Mouse (Mus musculus) forebrain, embryonic 14.5 days (tissue): ENCODE results near the gene Hoxd4. TPM values are rescaled to one million over a fixed set of nuclear protein-coding genes. Genes with fewer than 3 reads are reported as not detected.
A peak's percentile ranks its signal among the peaks of the same experiment; 100 is the strongest.

Experiments used
- ATAC-seq: fragments of 200-750 bp; cut with Nextera tagmentation; 2 replicates; pipeline ENCODE4 v1.8.0; 2017; ENCODE audit warnings: mild to moderate bottlenecking, moderate library complexity
- DNase-seq: peaks from one replicate; pipeline ENCODE4 v3.0.0-alpha.2; 2015; ENCODE audit warnings: low spot score
- H3K27ac ChIP-seq: fragments of 300-500 bp; sonication (generic); 2 replicates; pipeline ENCODE4 v1.5.1; 2014; ENCODE audit warnings: low read depth, mild to moderate bottlenecking, control low read depth, low read length, moderate library complexity
- H3K27me3 ChIP-seq: fragments of 300-500 bp; sonication (generic); replicated peaks from 2 replicates; pipeline ENCODE4 v1.6.1; 2014; ENCODE audit warnings: low read length, control low read depth, mixed read lengths; ENCODE audit not compliant: control insufficient read depth, insufficient read depth
- H3K36me3 ChIP-seq: fragments of 300-500 bp; sonication (generic); 2 replicates; pipeline ENCODE4 v1.6.1; 2014; ENCODE audit warnings: low read length, control low read depth; ENCODE audit not compliant: control insufficient read depth, insufficient read depth
- H3K4me1 ChIP-seq: fragments of 300-500 bp; sonication (generic); 2 replicates; pipeline ENCODE4 v1.6.1; 2014; ENCODE audit warnings: antibody characterized with exemption, low read length, control low read depth; ENCODE audit not compliant: control insufficient read depth, insufficient read depth
- H3K4me2 ChIP-seq: fragments of 300-500 bp; sonication (generic); 2 replicates; pipeline ENCODE4 v1.6.1; 2014; ENCODE audit warnings: mild to moderate bottlenecking, control low read depth, low read length
- H3K4me3 ChIP-seq: fragments of 300-500 bp; sonication (generic); 2 replicates; pipeline ENCODE4 v1.5.1; 2014; ENCODE audit warnings: low read depth, low read length, control low read depth
- H3K9ac ChIP-seq: fragments of 300-500 bp; sonication (generic); 2 replicates; pipeline ENCODE4 v1.6.1; 2014; ENCODE audit warnings: mild to moderate bottlenecking, low read length, control low read depth, moderate library complexity
- H3K9me3 ChIP-seq: fragments of 300-500 bp; sonication (generic); replicated peaks from 2 replicates; pipeline ENCODE4 v1.6.1; 2016; ENCODE audit warnings: low read length, control low read depth, mixed read lengths; ENCODE audit not compliant: control insufficient read depth
- WGBS: fragments of 180-500 bp; shearing (Covaris S2); extraction: QIAGEN DNeasy Blood & Tissue Kit; methylation state at CpG from one replicate; pipeline ENCODE4 v1.1.7; 2014; 5-methylcytosine and 5-hydroxymethylcytosine counted together
- polyA plus RNA-seq: library from polyadenylated mRNA; unstranded; fragments of >200 nt; fragmentation: Nextera tagmentation; extraction: Ambion mirVana; gene quantifications from 2 replicates; pipeline ENCODE4 v1.2.1, GENCODE M21; 2014

The Hoxd4 gene
- polyA plus RNA-seq, 1 experiment from 2014 or later: not detected

- under 1% methylated on average over 13 of the region's 13 CpGs for WGBS
- H3K4me3 ChIP-seq: no peak overlapping the region
- H3K4me1 ChIP-seq: peaks cover 4% of the 10 kb centered on the region; the same call in 1 of the 2 replicates
- no peak overlapping the region for H3K4me2 ChIP-seq
- no peak overlapping the region for H3K9ac ChIP-seq
- no peaks in the 10 kb centered on the region for H3K36me3 ChIP-seq
- H3K9me3 ChIP-seq: no peaks in the 10 kb centered on the region
- H3K27me3 ChIP-seq: peaks cover 90% of the 10 kb centered on the region
- H3K27ac ChIP-seq: no peak overlapping the region
- DNase-seq (no peak), ATAC-seq (no peak)
Measured at GRCm38 (mm10) chr2:74734451-74734850, 22.7 kb downstream of the Hoxd4 start.

- H3K9me3 ChIP-seq: no peaks in the 10 kb centered on the region
- no peak for ATAC-seq
- peaks cover 90% of the 10 kb centered on the region for H3K27me3 ChIP-seq
- no peak overlapping the region for H3K4me3 ChIP-seq
- H3K4me2 ChIP-seq: no peak overlapping the region
- H3K4me1 ChIP-seq: peaks cover 4% of the 10 kb centered on the region; the same call in 1 of the 2 replicates
- H3K9ac ChIP-seq: no peak overlapping the region
- no peak overlapping the region for H3K27ac ChIP-seq
- DNase-seq: no peak
- H3K36me3 ChIP-seq: no peaks in the 10 kb centered on the region
- 1% methylated on average over 27 of the region's 27 CpGs for WGBS
Measured at GRCm38 (mm10) chr2:74734996-74735811, 23.5 kb downstream of the Hoxd4 start.

- no peaks in the 10 kb centered on the region for H3K9me3 ChIP-seq
- H3K4me2 ChIP-seq: 0 out of 2 replicates have a peak overlapping the region, but pooled peaks have one; percentile 12
- H3K27ac ChIP-seq: no peak overlapping the region
- ATAC-seq: no peak
- H3K4me1 ChIP-seq: peaks cover 4% of the 10 kb centered on the region; the same call in 1 of the 2 replicates
- peaks cover 90% of the 10 kb centered on the region for H3K27me3 ChIP-seq
- no peak for DNase-seq
- under 1% methylated on average over 42 of the region's 42 CpGs for WGBS
- no peak overlapping the region for H3K4me3 ChIP-seq
- no peak overlapping the region for H3K9ac ChIP-seq
- no peaks in the 10 kb centered on the region for H3K36me3 ChIP-seq
Measured at GRCm38 (mm10) chr2:74735851-74736687, 24.3 kb downstream of the Hoxd4 start.

- ATAC-seq (no peak), DNase-seq (no peak)
- peaks cover 90% of the 10 kb centered on the region for H3K27me3 ChIP-seq
- no peak overlapping the region for H3K9ac ChIP-seq
- peaks cover 4% of the 10 kb centered on the region; the same call in 1 of the 2 replicates for H3K4me1 ChIP-seq
- H3K27ac ChIP-seq: no peak overlapping the region
- H3K4me2 ChIP-seq: no peak overlapping the region
- 3% methylated on average over 15 of the region's 15 CpGs for WGBS
- H3K36me3 ChIP-seq: no peaks in the 10 kb centered on the region
- no peaks in the 10 kb centered on the region for H3K9me3 ChIP-seq
- no peak overlapping the region for H3K4me3 ChIP-seq
Measured at GRCm38 (mm10) chr2:74736688-74737577, 25.2 kb downstream of the Hoxd4 start.

GRCm38 (mm10) chr2:74737578-74738070 is 25.9 kb downstream of the Hoxd4 start:
- Histone ChIP-seq H3K4me1 (peaks cover 4% of the 10 kb centered on the region; the same call in 1 of the 2 replicates), H3K36me3 (no peaks in the 10 kb centered on the region), H3K27ac (no peak overlapping the region), H3K9me3 (no peaks in the 10 kb centered on the region), H3K27me3 (peaks cover 90% of the 10 kb centered on the region), H3K4me3 (no peak overlapping the region), H3K4me2 (no peak overlapping the region), H3K9ac (no peak overlapping the region)
- ATAC-seq: no peak
- DNase-seq: no peak
- WGBS: 3% methylated on average over 7 of the region's 7 CpGs

- Histone ChIP-seq H3K27me3 (peaks cover 94% of the 10 kb centered on the region), H3K27ac (no peak overlapping the region), H3K9me3 (no peaks in the 10 kb centered on the region), H3K9ac (no peak overlapping the region), H3K4me3 (no peak overlapping the region), H3K4me1 (peaks cover 4% of the 10 kb centered on the region; the same call in 1 of the 2 replicates), H3K4me2 (no peak overlapping the region), H3K36me3 (no peaks in the 10 kb centered on the region)
- 1% methylated on average over 20 of the region's 20 CpGs for WGBS
- no peak for ATAC-seq
- DNase-seq: no peak
Measured at GRCm38 (mm10) chr2:74738623-74739475, 27.1 kb downstream of the Hoxd4 start.

GRCm38 (mm10) chr2:74739476-74739800 is 27.7 kb downstream of the Hoxd4 start:
- ATAC-seq (no peak), DNase-seq (no peak)

More at GRCm38 (mm10) chr2:74739476-74739800, 27.7 kb downstream of the Hoxd4 start:
- WGBS: 10% methylated on average over 2 of the region's 2 CpGs
- no peak overlapping the region for H3K4me2 ChIP-seq
- H3K36me3 ChIP-seq: no peaks in the 10 kb centered on the region
- peaks cover 4% of the 10 kb centered on the region; the same call in 1 of the 2 replicates for H3K4me1 ChIP-seq
- H3K4me3 ChIP-seq: no peak overlapping the region
- no peak overlapping the region for H3K27ac ChIP-seq
- peaks cover 97% of the 10 kb centered on the region for H3K27me3 ChIP-seq
- no peaks in the 10 kb centered on the region for H3K9me3 ChIP-seq
- H3K9ac ChIP-seq: no peak overlapping the region
